Mouse (Mus musculus) embryo, embryonic 11 days (tissue): Measurements from ENCODE around the gene Usp22.
"Not testable (repeated sequence)": the region's sequence is repeated elsewhere in the genome, so short reads cannot be mapped to it uniquely, and the experiment has no call there.

Experiments used
- DNase-seq: peaks from one replicate; pipeline ENCODE4 v3.0.0-alpha.2; 2015

Gene Usp22

DNA sequence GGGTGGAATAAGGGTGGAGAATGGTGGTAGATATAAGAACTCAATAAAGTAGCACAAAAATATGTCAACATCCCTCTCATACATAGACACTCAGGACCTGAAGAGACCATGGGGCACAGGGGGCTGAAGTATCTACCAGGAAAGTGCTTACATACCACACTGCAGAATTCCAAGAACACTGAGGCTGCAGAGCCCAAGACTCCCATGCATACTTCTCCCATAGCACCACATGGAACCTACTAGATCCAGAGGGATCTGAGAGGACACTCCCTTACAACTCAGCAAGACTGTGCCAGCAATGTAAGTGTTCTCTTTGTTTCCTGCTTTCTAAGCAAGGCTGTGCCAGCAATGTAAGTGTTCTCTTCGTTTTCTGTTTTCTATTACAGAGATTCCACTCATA lies 9.0 kb upstream of the Usp22 start:
- no peak for DNase-seq

DNA sequence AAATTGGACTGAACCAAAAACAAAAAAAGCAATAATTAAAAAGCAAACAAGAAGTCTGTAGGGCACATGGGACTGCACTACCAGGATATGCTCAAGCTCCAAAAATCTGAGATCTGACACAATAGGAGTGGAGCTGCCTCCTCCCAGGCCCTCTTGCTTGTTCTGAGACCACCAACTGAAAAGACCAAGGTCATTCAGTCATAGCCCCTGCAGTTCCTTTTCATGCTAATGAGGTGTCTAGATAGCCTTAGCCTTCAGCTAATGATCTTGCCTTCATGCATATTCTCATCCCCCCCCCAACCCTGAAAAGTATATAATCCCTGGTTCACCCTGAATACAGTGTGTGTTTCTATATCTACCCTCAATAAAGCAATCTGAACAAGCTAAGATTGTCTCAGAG lies 6.8 kb upstream of the Usp22 start:
- DNase-seq: no peak

DNA sequence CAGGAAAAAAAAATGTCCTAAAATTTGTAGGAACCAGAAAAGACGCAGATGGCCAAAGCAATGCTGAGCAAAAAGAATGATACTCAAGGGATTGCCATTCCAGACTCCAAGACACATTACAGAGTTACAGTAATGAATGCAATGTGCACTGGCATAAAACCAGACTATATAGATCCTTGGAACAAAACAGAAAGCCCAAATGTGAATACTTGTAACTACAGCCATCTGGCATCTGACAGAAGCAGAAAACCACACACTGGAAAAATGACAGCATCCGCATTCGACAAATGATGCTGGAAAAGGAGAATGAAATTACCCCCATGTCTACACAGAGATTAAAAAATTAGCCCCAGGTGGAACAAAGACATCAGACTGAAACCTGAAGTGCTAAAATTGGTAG lies 5.5 kb upstream of the Usp22 start:
- DNase-seq: no peak

DNA sequence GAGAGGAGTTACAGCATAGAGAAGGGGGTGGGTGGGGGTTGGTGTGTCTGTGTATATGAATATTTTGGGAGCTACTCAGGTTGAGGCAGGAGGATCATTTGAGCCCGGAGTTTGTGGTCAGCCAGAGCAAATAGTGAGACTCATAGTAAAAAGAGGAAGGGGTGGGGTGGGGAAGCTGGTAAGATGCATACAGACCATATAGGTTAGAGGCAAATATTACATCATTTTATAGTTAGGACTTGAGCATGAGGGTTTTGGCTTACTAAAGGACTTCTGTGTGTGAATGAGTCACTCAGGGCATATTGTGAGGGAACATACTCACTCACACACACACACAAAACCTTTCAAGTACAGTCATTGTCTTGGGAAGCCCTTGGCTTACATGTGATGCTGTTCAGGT lies 1.5 kb upstream of the Usp22 start:
- no peak for DNase-seq

DNA sequence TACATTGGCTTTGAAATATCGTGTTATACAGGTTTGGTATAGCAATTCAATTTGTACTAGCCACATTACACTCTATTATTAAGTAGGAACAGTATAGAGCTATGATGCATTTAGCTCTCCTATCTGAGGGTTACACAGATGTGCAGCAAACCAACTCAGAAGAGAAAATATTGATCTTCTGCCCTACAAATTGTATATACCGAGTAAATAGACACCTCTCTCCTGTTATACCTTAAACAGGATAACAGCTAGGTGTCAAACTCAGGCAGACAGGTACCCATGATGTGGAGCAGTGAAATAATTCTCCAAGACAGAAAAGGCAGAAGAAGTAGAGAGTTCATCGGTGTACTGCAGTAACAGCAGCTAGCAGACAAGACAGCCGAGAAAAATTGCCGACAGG lies 923 bp upstream of the Usp22 start:
- no peak for DNase-seq

GRCm38 (mm10) chr11:61174291-61174820 lies 499 bp downstream of the Usp22 start:
- peak; percentile 88 for DNase-seq

- not testable (repeated sequence) for DNase-seq
Measured at GRCm38 (mm10) chr11:61173477-61173876, 1.4 kb downstream of the Usp22 start.

- DNase-seq: no peak
Measured at GRCm38 (mm10) chr11:61170184-61170583, 4.7 kb downstream of the Usp22 start.

DNA sequence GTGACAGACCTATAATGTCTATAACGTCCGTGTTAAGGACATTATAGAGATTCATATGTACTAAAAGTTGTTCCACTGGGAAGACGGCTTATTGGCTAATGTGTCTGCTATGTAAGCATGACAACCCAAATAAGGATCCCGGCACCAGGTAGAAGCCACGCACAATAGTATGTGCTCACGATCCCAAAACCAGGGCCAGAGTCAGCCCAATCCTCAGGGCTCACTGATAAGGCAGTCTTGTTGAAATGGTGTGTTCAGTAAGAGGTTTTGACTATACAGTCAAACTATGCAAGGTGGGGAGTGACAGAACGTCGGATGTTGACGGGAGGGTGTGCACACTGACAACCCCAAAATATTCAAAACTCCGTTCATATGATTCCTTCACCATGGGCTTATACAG lies 10.0 kb downstream of the Usp22 start:
- no peak for DNase-seq

- no peak for DNase-seq
Measured at GRCm38 (mm10) chr11:61164366-61164765, 10.5 kb downstream of the Usp22 start.

GRCm38 (mm10) chr11:61163341-61163740 lies 11.5 kb downstream of the Usp22 start:
- DNase-seq: no peak

GRCm38 (mm10) chr11:61162776-61163175 lies 12.1 kb downstream of the Usp22 start:
- DNase-seq: no peak

DNA sequence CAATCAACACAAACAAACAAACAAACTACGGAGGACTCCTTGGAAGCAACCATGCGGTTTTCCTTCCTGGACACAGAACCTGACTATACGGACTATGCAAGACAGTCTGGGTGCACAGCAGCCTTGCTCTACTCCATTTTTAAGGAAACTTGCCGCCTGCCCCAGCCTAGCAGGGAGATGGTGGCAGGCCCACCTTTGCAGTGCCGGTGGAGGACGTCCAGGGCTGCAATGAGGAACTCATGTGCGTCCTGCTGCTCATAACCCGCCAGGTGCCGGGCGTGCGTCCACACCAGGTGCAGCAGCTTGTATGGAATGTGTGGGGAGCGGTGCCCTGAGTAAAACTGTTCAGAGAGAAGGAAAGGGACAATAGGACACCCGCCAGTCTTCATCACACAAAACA lies 13.7 kb downstream of the Usp22 start:
- no peak for DNase-seq

- DNase-seq: no peak
Measured at GRCm38 (mm10) chr11:61159796-61160732, 14.8 kb downstream of the Usp22 start.

GRCm38 (mm10) chr11:61158141-61158540 lies 16.7 kb downstream of the Usp22 start:
- no peak for DNase-seq

GRCm38 (mm10) chr11:61155727-61156126 lies 19.1 kb downstream of the Usp22 start:
- no peak for DNase-seq

DNA sequence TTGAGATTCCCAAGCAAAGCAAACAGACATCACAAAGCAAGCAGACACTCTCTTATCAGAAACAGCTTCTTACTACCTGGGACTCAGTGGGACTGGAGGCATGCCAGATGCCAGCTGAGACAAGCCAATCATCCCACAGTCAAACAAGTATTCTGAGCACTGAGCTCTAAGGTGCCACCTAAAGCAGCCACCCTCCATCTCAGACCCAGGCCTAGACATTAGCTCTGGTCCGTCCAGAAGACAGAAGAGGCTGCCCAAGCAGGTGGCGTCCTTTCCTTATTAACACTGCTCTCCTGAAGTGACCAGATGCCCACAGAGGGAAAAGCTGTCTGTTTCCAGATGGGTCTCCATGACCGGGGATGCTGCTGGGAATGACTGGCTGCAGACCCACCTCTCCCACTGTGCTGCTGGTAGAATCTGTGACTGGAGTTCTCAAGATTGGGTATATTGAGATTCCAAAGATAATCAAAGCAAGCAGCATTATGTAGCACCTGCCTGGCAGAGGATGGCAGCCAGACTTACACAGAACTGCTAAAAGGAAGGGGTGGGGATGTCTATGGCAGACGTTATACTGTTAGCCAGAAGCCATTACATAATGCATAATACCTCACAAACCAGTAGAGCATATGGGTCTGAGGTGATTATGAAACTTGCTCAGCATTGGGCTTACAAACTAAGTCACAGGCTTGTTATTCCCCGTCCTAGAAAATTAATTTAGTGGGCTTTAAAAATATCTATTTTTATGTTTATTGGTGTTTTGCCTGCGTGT lies 24.4 kb downstream of the Usp22 start:
- no peak for DNase-seq

DNA sequence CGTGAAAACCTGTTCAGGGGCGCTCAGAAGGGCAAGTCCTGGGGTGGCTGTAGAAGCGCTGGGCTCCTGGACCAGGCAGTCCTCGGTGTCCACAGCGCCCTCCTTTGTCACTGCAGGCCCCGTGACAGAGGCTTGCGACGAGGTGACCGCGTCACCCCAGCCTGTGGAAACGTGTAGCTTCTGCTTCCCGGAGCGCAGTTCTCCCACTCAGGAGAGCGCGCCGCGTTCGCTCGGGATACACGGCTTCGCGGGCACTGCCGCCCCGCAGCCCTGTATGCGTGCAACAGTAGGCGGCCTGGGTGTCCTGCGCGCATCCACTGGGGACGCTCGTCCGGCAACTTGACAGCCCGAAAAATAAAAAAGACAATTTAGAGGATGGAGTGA lies 27.6 kb downstream of the Usp22 start:
- peak; percentile 57 for DNase-seq

DNA sequence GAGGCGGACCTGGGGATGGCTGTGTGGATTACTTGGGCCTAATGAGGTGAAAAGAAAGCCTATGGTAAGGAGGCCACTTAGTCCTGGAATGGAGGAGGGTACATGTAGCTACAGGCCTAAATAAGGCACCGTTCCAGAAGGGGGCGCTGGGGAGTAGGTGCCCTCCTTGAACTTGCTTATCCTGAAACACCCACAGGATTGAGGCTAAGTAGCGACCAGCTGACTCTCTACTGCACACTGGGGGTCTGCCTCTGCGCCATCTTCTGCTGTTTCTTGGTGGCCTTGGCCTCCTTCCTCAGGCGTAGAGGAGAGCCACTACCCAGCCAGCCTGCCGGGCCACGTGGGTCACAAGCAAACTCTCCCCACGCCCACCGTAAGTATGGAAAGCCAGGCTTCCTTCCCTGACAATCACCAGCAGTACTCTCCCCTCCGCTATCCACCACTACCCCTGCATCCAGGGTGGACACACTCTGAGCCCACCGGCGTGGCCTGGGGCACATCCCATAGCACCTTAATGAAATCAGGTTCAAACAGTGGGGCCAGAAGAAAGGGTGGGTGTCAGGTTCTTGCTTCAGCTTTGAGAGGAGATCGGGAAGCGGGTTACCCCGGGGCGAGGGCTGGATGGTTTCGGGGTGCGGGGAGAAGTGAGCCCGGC lies 28.1 kb downstream of the Usp22 start:
- DNase-seq: peak; percentile 68

DNA sequence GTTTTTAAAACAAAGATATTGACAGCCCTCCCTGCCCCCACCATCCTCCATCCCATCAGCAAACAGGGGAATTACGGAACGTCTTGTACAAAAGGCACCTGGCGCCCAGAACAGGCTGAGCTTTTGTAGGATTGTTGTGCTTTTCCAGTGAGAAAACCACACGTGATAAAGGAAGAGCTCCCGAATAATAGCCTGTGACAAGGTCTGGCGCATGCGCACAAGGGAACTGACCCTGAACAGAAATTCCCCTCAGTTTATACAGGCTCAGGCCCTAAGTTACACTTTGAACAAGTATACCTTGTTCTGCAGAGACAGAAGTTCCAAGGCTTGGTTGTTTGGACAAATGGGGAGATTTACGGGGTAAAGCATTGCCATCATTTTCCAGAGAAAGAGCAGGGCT lies 29.3 kb downstream of the Usp22 start:
- no peak for DNase-seq

GRCm38 (mm10) chr11:61143564-61144469 lies 31.0 kb downstream of the Usp22 start:
- DNase-seq: no peak

- no peak for DNase-seq
Measured at GRCm38 (mm10) chr11:61142941-61143530, 31.8 kb downstream of the Usp22 start.
